Mouse (Mus musculus) C2C12 (cell line): ENCODE data around the gene Slc44a1.

Experiments
- CEBPB ChIP-seq: IDR thresholded peaks from one replicate; pipeline ENCODE4 v1.6.1; 2011; ENCODE audit warnings: low read depth, mild to moderate bottlenecking, control low read depth, moderate library complexity
- CTCF ChIP-seq: IDR thresholded peaks from one replicate; pipeline ENCODE4 v1.5.1; 2011; ENCODE audit not compliant: control insufficient read depth, insufficient read depth, insufficient read length
- FOSL1 ChIP-seq: IDR thresholded peaks from one replicate; pipeline ENCODE4 v1.8.0; 2011; ENCODE audit warnings: mild to moderate bottlenecking, low read length; ENCODE audit not compliant: poor library complexity, insufficient read depth, severe bottlenecking
- MAX ChIP-seq: IDR thresholded peaks from one replicate; pipeline ENCODE4 v1.6.1; 2011; ENCODE audit warnings: mild to moderate bottlenecking, control low read depth
- MYOG ChIP-seq: IDR thresholded peaks from one replicate; pipeline ENCODE4 v1.6.1; 2011; ENCODE audit not compliant: control insufficient read depth, insufficient read length; ENCODE audit errors: extremely low read depth
- USF1 ChIP-seq: IDR thresholded peaks from one replicate; pipeline ENCODE4 v1.6.1; 2011; ENCODE audit warnings: low read depth, mild to moderate bottlenecking, control low read depth, moderate library complexity

DNA sequence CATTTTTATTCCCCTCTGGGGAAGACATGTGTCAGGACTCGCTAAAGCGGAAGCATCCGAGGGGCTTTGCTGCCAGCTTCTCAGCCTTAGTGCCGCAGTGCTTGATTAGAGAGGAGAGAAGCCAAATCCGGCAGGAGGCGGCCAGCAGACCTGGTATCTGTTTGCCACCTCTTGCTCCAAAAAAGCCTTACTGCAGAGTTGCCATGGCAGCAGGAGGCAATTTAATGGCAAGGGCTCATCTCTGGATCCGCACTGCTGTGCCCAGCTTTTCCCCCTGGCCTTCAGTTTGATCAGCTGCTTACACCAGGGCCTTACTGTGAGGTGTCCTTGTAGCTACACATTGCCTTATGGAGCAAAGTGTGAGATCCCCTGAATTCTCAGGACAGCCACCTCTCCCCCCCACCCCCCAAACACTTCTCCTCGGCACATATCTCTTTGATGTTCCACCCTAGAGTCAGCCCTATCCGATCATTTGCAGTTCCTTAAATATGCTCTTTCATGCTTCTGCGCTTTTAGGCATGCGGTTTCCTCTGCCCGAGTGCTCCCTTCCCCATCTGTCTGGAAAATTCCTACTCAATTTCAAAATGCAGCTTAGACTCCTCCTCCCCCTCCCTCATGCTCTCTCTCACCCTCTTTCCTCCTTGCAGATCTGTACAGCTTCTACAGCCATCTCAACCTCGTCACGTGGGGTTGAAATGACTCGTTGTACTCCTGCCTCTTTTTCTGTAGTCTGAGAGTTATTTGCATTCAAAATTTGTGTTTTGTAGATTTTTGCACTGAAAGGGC lies 72.1 kb downstream of the Slc44a1 start:
- TF ChIP-seq CTCF (no peak), MAX (no peak), USF1 (peak; percentile 75), CEBPB (no peak), MYOG (no peak), FOSL1 (no peak)
